Mouse (Mus musculus) thymus, postnatal 0 days (tissue): Measurements from ENCODE around the gene Lctl. TPM values are rescaled to one million over a fixed set of nuclear protein-coding genes. Genes with fewer than 3 reads are reported as not detected.

Experiments
- DNase-seq: peaks from one replicate; pipeline ENCODE4 v3.0.0-alpha.2; 2015; ENCODE audit warnings: low spot score
- polyA plus RNA-seq: library from polyadenylated mRNA; unstranded; fragments of >200 nt; fragmentation: Nextera tagmentation; extraction: Ambion mirVana; gene quantifications from 2 replicates; pipeline ENCODE4 v1.2.1, GENCODE M21; 2015

Gene Lctl
- 0.23 TPM in 1 of 2 replicates, not detected in the other for polyA plus RNA-seq

GRCm38 (mm10) chr9:64116876-64117275, at the start of gene Lctl:
TSS of gene Lctl (plus strand) at chr9:64117147.
- no peak for DNase-seq

- DNase-seq: no peak
Observed at GRCm38 (mm10) chr9:64067787-64068186, 49.2 kb upstream of the Lctl start.

- no peak for DNase-seq
Observed at GRCm38 (mm10) chr9:64068571-64068970, 48.4 kb upstream of the Lctl start.

- DNase-seq: no peak
Observed at GRCm38 (mm10) chr9:64069131-64069530, 47.8 kb upstream of the Lctl start.

GRCm38 (mm10) chr9:64070674-64071073, 46.3 kb upstream of the Lctl start:
- DNase-seq: no peak

GRCm38 (mm10) chr9:64074831-64075230, 42.1 kb upstream of the Lctl start:
- DNase-seq: no peak

GRCm38 (mm10) chr9:64076412-64076811, 40.5 kb upstream of the Lctl start:
- DNase-seq: no peak

GRCm38 (mm10) chr9:64078386-64078792, 38.6 kb upstream of the Lctl start:
- no peak for DNase-seq

- DNase-seq: no peak
Observed at GRCm38 (mm10) chr9:64079922-64080321, 37.0 kb upstream of the Lctl start.

GRCm38 (mm10) chr9:64084231-64084630, 32.7 kb upstream of the Lctl start:
- no peak for DNase-seq

GRCm38 (mm10) chr9:64084661-64085399, 32.1 kb upstream of the Lctl start:
- DNase-seq: no peak

GRCm38 (mm10) chr9:64085976-64086375, 31.0 kb upstream of the Lctl start:
- DNase-seq: no peak

GRCm38 (mm10) chr9:64086543-64086942, 30.4 kb upstream of the Lctl start:
- DNase-seq: no peak

GRCm38 (mm10) chr9:64087461-64088235, 29.3 kb upstream of the Lctl start:
- DNase-seq: peak; percentile 56

- no peak for DNase-seq
Observed at GRCm38 (mm10) chr9:64088346-64088745, 28.6 kb upstream of the Lctl start.

- no peak for DNase-seq
Observed at GRCm38 (mm10) chr9:64089004-64089403, 27.9 kb upstream of the Lctl start.

- DNase-seq: no peak
Observed at GRCm38 (mm10) chr9:64094083-64094482, 22.9 kb upstream of the Lctl start.

GRCm38 (mm10) chr9:64098282-64098681, 18.7 kb upstream of the Lctl start:
- DNase-seq: no peak

GRCm38 (mm10) chr9:64100442-64100841, 16.5 kb upstream of the Lctl start:
- DNase-seq: peak; percentile 74

- no peak for DNase-seq
Observed at GRCm38 (mm10) chr9:64105301-64105700, 11.6 kb upstream of the Lctl start.

- DNase-seq: no peak
Observed at GRCm38 (mm10) chr9:64110502-64110901, 6.4 kb upstream of the Lctl start.

- DNase-seq: no peak
Observed at GRCm38 (mm10) chr9:64114646-64115045, 2.3 kb upstream of the Lctl start.

GRCm38 (mm10) chr9:64115756-64116155, 1.2 kb upstream of the Lctl start:
- no peak for DNase-seq
